Mouse (Mus musculus): ENCODE measurements around the gene Tmem184c. TPM values are rescaled to one million over a fixed set of nuclear protein-coding genes. Genes with fewer than 3 reads are reported as not detected.

Tmem184c gene
- 78.8 and 80.9 TPM in 2 replicates for polyA plus RNA-seq (2021; fragmentation: Nextera tagmentation)
- long read RNA-seq, experiment 1, transcript Tmem184c-201 (10 exons, 2,678 nt) = major isoform, 152 of 184 reads
- long read RNA-seq, experiment 1, partial matches to known transcripts = 16 of 184 reads
- long read RNA-seq, experiment 1, other reads (novel, unspliced or antisense) = 16 of 184 reads
- long read RNA-seq, experiment 2, transcript Tmem184c-201 (10 exons, 2,678 nt) = major isoform, 650 of 707 reads
- long read RNA-seq, experiment 2, partial matches to known transcripts = 16 of 707 reads
- long read RNA-seq, experiment 2, other reads (novel, unspliced or antisense) = 41 of 707 reads

GRCm38 (mm10) chr8:77610374-77610969 is at the start of gene Tmem184c:
Tmem184c (minus strand) TSS chr8:77610698.

GRCm38 (mm10) chr8:77549121-77549706 is 61.3 kb downstream of the Tmem184c start, which contains the start of gene Prmt9:
Prmt9 (plus strand) TSS chr8:77549397.

Other genes with a start within 250 kb of the Tmem184c start
- gene Arhgap10, start 92.7 kb downstream of the Tmem184c start, polyA plus RNA-seq (2021; fragmentation: Nextera tagmentation) = 1.8 and 2.2 TPM in 2 replicates
- gene Prmt9, start 61.3 kb downstream of the Tmem184c start, polyA plus RNA-seq (2021; fragmentation: Nextera tagmentation) = 4.9 and 5.7 TPM in 2 replicates
- 4.2 and 4.8 TPM in 2 replicates for gene Ednra, start 113.8 kb upstream of the Tmem184c start, polyA plus RNA-seq (2021; fragmentation: Nextera tagmentation)